Mouse (Mus musculus): ENCODE results near the gene 4921517D22Rik. TPM values are rescaled to one million over a fixed set of nuclear protein-coding genes. Genes with fewer than 3 reads are reported as not detected.
"Not testable (repeated sequence)": the region's sequence is repeated elsewhere in the genome, so short reads cannot be mapped to it uniquely, and the experiment has no call there.

The 4921517D22Rik gene
- polyA plus RNA-seq, 1 experiment from 2014 or later = not detected

- Histone ChIP-seq H3K9ac (replicated peaks; ENCODE audit: low read depth, low read length) (no peak overlapping the region), H3K9me3 (ENCODE audit: control insufficient read depth, low read depth, low read length) (no peaks in the 10 kb centered on the region), H3K4me1 (ENCODE audit: control insufficient read depth, insufficient read depth, low read length) (no peaks in the 10 kb centered on the region), H3K4me2 (replicated peaks; ENCODE audit: low read depth, low read length) (no peak overlapping the region), H3K36me3 (ENCODE audit: control insufficient read depth, insufficient read depth, low read length) (no peaks in the 10 kb centered on the region), H3K27me3 (ENCODE audit: control insufficient read depth, insufficient read depth, low read length) (no peaks in the 10 kb centered on the region), H3K4me3 (ENCODE audit: low read depth, low read length) (no peak overlapping the region), H3K27ac (ENCODE audit: low read length) (no peak overlapping the region)
- ATAC-seq (ENCODE audit: insufficient number of reproducible peaks, insufficient read depth, low FRiP score, low read depth) = peak; percentile 89
- WGBS = 22% methylated on average over 7 of the region's 7 CpGs
These were observed 34.6 kb upstream of the 4921517D22Rik start for GRCm38 (mm10) chr13:59728378-59729093.

- Histone ChIP-seq H3K36me3 (ENCODE audit: control insufficient read depth, insufficient read depth, low read length) (no peaks in the 10 kb centered on the region), H3K9me3 (ENCODE audit: control insufficient read depth, low read depth, low read length) (no peaks in the 10 kb centered on the region), H3K27ac (ENCODE audit: low read length) (no peak overlapping the region), H3K27me3 (ENCODE audit: control insufficient read depth, insufficient read depth, low read length) (no peaks in the 10 kb centered on the region), H3K4me3 (ENCODE audit: low read depth, low read length) (0 out of 2 replicates have a peak overlapping the region, but pooled peaks have one; percentile 2), H3K4me1 (ENCODE audit: control insufficient read depth, insufficient read depth, low read length) (no peaks in the 10 kb centered on the region), H3K9ac (replicated peaks; ENCODE audit: low read depth, low read length) (no peak overlapping the region), H3K4me2 (replicated peaks; ENCODE audit: low read depth, low read length) (peak overlapping the region; percentile 32)
- no peak for ATAC-seq (ENCODE audit: insufficient number of reproducible peaks, insufficient read depth, low FRiP score, low read depth)
- WGBS = 27% methylated on average over 29 of the region's 29 CpGs
These were observed 32.4 kb upstream of the 4921517D22Rik start for GRCm38 (mm10) chr13:59726139-59726867.

DNA sequence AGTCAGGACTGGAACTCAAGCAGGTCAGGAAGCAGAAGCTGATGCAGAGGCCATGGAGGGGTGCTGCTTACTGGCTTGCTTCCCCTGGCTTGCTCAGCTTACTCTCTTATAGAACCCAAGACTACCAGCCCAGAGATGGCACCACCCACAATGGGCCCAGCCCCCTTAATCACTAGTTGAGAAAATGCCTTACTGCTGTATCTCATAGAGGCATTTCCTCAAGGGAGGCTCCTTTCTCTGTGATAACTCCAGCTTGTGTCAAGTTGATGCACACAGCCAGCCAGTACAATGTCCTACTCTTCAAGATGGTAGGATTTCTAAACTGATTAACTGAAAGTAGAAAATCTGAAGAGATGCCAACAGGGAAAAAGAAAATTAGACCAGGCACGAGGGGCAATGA lies 28.2 kb upstream of the 4921517D22Rik start:
- not testable (repeated sequence) for H3K9ac ChIP-seq (replicated peaks; ENCODE audit: low read depth, low read length); H3K36me3 ChIP-seq (ENCODE audit: control insufficient read depth, insufficient read depth, low read length); H3K27ac ChIP-seq (ENCODE audit: low read length); H3K4me1 ChIP-seq (ENCODE audit: control insufficient read depth, insufficient read depth, low read length); ATAC-seq (ENCODE audit: insufficient number of reproducible peaks, insufficient read depth, low FRiP score, low read depth); H3K9me3 ChIP-seq (ENCODE audit: control insufficient read depth, low read depth, low read length); H3K27me3 ChIP-seq (ENCODE audit: control insufficient read depth, insufficient read depth, low read length); H3K4me3 ChIP-seq (ENCODE audit: low read depth, low read length); H3K4me2 ChIP-seq (replicated peaks; ENCODE audit: low read depth, low read length)
- 66% methylated on average over 1 of the region's 1 CpGs for WGBS

- Histone ChIP-seq H3K27me3 (ENCODE audit: control insufficient read depth, insufficient read depth, low read length) (no peaks in the 10 kb centered on the region), H3K4me2 (replicated peaks; ENCODE audit: low read depth, low read length) (no peak overlapping the region), H3K9ac (replicated peaks; ENCODE audit: low read depth, low read length) (no peak overlapping the region), H3K36me3 (ENCODE audit: control insufficient read depth, insufficient read depth, low read length) (no peaks in the 10 kb centered on the region), H3K27ac (ENCODE audit: low read length) (no peak overlapping the region), H3K4me1 (ENCODE audit: control insufficient read depth, insufficient read depth, low read length) (no peaks in the 10 kb centered on the region), H3K4me3 (ENCODE audit: low read depth, low read length) (no peak overlapping the region), H3K9me3 (ENCODE audit: control insufficient read depth, low read depth, low read length) (no peaks in the 10 kb centered on the region)
- 91% methylated on average over 1 of the region's 1 CpGs for WGBS
- ATAC-seq (ENCODE audit: insufficient number of reproducible peaks, insufficient read depth, low FRiP score, low read depth) = no peak
These were observed 25.6 kb upstream of the 4921517D22Rik start for GRCm38 (mm10) chr13:59719475-59719874.

DNA sequence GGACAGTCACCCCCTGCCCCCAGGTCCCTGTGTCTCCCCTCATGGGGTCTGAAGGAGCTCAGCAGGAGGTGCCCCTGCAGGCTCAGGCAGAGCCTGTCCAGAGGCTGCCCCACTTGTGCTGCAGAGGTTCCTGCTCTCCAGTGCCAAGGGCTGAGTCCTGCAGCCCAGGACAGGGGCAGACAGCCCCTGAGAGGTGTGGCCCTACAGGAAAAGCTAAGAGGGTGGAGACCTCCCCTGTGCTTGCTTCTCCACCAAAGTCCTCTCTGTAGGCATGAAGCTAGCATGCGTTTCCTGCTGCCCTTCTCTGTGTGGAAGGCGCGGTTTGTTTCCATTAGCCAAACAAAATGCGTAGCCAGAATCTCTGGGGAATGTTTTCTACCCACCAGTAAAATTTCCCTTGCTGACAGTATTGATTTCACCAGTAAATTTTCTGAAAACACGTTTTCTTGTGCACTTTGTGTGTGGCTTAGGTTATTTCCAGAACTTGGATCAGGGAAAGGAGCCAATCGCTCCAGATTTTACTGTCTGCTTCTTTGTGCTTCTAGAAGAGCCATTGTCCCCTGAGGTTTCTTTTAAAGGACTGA lies 25.0 kb upstream of the 4921517D22Rik start:
- H3K4me3 ChIP-seq (ENCODE audit: low read depth, low read length); H3K27ac ChIP-seq (ENCODE audit: low read length); H3K4me2 ChIP-seq (replicated peaks; ENCODE audit: low read depth, low read length); H3K36me3 ChIP-seq (ENCODE audit: control insufficient read depth, insufficient read depth, low read length); H3K27me3 ChIP-seq (ENCODE audit: control insufficient read depth, insufficient read depth, low read length); H3K9ac ChIP-seq (replicated peaks; ENCODE audit: low read depth, low read length); H3K9me3 ChIP-seq (ENCODE audit: control insufficient read depth, low read depth, low read length); H3K4me1 ChIP-seq (ENCODE audit: control insufficient read depth, insufficient read depth, low read length): not testable (repeated sequence)
- peak; percentile 77 for ATAC-seq (ENCODE audit: insufficient number of reproducible peaks, insufficient read depth, low FRiP score, low read depth)
- WGBS = 25% methylated on average over 6 of the region's 6 CpGs

- Histone ChIP-seq H3K27me3 (ENCODE audit: control insufficient read depth, insufficient read depth, low read length) (no peaks in the 10 kb centered on the region), H3K4me3 (ENCODE audit: low read depth, low read length) (no peak overlapping the region), H3K9ac (replicated peaks; ENCODE audit: low read depth, low read length) (no peak overlapping the region), H3K9me3 (ENCODE audit: control insufficient read depth, low read depth, low read length) (no peaks in the 10 kb centered on the region), H3K4me2 (replicated peaks; ENCODE audit: low read depth, low read length) (no peak overlapping the region), H3K4me1 (ENCODE audit: control insufficient read depth, insufficient read depth, low read length) (no peaks in the 10 kb centered on the region), H3K27ac (ENCODE audit: low read length) (no peak overlapping the region), H3K36me3 (ENCODE audit: control insufficient read depth, insufficient read depth, low read length) (no peaks in the 10 kb centered on the region)
- WGBS = 62% methylated on average over 3 of the region's 3 CpGs
- no peak for ATAC-seq (ENCODE audit: insufficient number of reproducible peaks, insufficient read depth, low FRiP score, low read depth)
These were observed 19.8 kb upstream of the 4921517D22Rik start for GRCm38 (mm10) chr13:59713710-59714109.

DNA sequence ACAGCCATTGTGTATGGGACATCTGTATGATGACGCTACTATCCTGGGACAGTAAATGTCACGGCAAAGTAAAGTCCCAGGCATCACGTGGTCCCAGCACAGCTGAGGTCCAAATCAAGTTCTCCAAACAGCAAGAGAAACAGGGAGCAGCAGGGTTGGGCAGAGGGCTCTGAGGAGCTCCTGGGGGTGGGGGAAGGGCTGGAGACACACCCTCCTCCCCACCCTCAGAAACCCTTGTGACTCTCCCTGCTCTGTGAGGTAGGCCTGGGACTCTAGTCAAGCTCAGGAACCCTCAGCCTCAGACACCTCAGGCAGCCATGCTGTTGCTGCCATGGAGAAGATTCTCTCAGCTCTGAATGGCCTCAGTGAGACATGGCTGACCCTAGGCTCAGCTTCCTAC lies 18.1 kb upstream of the 4921517D22Rik start, which contains the start of gene Spata31d1b:
Gene Spata31d1b (plus strand): TSS at position 301 of the 400 bp plus-strand sequence.
- not testable (repeated sequence) for H3K4me3 ChIP-seq (ENCODE audit: low read depth, low read length); H3K27me3 ChIP-seq (ENCODE audit: control insufficient read depth, insufficient read depth, low read length); H3K9me3 ChIP-seq (ENCODE audit: control insufficient read depth, low read depth, low read length); H3K27ac ChIP-seq (ENCODE audit: low read length); ATAC-seq (ENCODE audit: insufficient number of reproducible peaks, insufficient read depth, low FRiP score, low read depth); H3K4me2 ChIP-seq (replicated peaks; ENCODE audit: low read depth, low read length); H3K4me1 ChIP-seq (ENCODE audit: control insufficient read depth, insufficient read depth, low read length); H3K9ac ChIP-seq (replicated peaks; ENCODE audit: low read depth, low read length); H3K36me3 ChIP-seq (ENCODE audit: control insufficient read depth, insufficient read depth, low read length)
- 71% methylated on average over 3 of the region's 3 CpGs for WGBS

DNA sequence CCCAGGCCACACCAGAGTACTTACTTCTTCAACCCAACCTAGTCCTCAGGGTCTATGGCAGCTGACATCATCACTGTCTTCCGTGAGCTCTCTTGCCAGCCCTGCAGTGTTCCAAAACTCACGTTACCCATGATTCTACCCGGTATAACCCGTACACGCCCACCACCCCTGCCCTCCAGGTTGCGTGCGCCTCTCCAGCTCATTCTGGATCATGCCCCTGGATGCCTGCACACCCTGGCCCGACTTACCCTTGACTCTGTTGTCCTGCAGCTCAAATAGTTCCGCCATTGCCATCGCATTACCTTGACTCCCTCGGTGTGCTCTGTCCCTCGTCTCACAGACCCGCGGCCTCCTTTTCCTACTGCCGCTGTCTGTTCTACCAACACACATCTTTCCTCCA lies 16.3 kb upstream of the 4921517D22Rik start, which contains the start of gene Spata31d1a:
Gene Spata31d1a (minus strand): TSS at position 101 of the 400 bp plus-strand sequence.
- no peak within 1 kb of the TSS for H3K27ac ChIP-seq (ENCODE audit: low read length)
- no peaks in the 10 kb centered on the region for H3K36me3 ChIP-seq (ENCODE audit: control insufficient read depth, insufficient read depth, low read length)
- WGBS = 84% methylated on average over 15 of the region's 15 CpGs
- no peak within 1 kb of the TSS for H3K4me2 ChIP-seq (replicated peaks; ENCODE audit: low read depth, low read length)
- H3K9ac ChIP-seq (replicated peaks; ENCODE audit: low read depth, low read length) = no peak within 1 kb of the TSS
- ATAC-seq (ENCODE audit: insufficient number of reproducible peaks, insufficient read depth, low FRiP score, low read depth) = no peak
- no peaks in the 10 kb centered on the region for H3K9me3 ChIP-seq (ENCODE audit: control insufficient read depth, low read depth, low read length)
- H3K4me3 ChIP-seq (ENCODE audit: low read depth, low read length) = no peak within 1 kb of the TSS
- H3K27me3 ChIP-seq (ENCODE audit: control insufficient read depth, insufficient read depth, low read length) = no peaks in the 10 kb centered on the region
- H3K4me1 ChIP-seq (ENCODE audit: control insufficient read depth, insufficient read depth, low read length) = no peaks in the 10 kb centered on the region

Measured in stomach, embryonic 14.5 days (tissue).